Mouse (Mus musculus) small intestine, adult 2 months (tissue): ENCODE results near the gene Terb1.

Experiments
- CTCF ChIP-seq: fragments of 200-500 bp; IDR thresholded peaks from 2 replicates; pipeline ENCODE4 v1.5.1; 2012; ENCODE audit warnings: low read depth, mild to moderate bottlenecking, control low read depth, inconsistent platforms, low read length, moderate library complexity, mixed read lengths; ENCODE audit not compliant: insufficient replicate concordance, insufficient read length; ENCODE audit errors: extremely low read depth
- POLR2A ChIP-seq: fragments of 200-500 bp; IDR thresholded peaks from 2 replicates; pipeline ENCODE4 v1.6.1; 2012; ENCODE audit warnings: low read depth, mild to moderate bottlenecking, control low read depth, inconsistent platforms, low read length, moderate library complexity

DNA sequence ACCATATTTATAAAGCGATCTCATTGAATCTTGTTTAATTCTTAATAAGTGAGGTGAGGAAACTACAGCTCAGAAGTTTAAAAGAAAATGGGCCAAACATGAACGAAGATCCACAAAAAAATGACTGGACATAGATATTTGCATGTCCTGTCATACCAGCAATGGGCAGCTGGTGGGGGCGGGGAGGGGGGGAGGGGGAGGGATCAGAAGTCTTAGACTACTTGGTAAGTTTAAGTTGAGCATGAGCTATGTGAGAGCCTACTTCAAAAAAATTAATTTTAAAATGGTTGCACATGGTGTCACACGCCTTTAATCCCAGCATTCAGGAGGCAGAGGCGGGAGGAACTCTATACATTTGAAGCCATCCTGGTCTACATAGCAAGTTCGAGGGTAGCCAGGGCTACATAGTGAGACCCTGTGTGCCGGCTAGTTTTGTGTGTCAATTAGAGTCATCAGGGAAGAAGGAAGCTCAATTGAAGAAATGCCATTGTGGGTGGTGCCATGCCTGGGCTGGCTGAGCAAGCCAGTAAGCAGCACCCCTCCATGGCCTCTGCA lies 66.5 kb downstream of the Terb1 start:
- no peak for TF ChIP-seq CTCF
- no peak for TF ChIP-seq POLR2A
